Mouse (Mus musculus): ENCODE data around the gene Cldn20.

DNA sequence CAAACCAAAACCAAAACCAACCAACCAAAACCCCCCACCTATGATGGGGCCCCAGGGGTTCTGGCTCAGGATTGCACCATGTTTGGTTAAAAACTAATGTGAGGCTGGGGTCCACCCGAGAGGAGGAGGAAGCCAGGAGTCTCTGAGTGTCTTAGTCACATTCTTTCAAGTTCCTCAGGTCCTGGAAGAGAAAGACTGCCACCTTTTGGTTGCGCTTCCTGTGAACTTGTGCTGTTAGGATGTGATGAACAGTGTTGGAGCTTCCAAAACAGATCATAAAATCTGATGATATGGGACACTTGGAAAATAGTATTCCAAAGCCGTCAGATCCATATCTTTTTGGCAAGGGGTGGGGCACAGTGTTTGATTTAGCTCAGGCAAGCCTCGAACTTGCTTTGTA lies 31.4 kb upstream of the Cldn20 start:
- TF ChIP-seq EP300 (IDR thresholded peaks at IDR 0.05) (no peak), CTCF (IDR thresholded peaks at IDR 0.05) (peak; percentile 9; the same call in 1 of the 2 replicates)
